Mouse (Mus musculus) CD8-positive naive resting alpha-beta T cell, adult 2 months (primary cell): ENCODE data around the gene Ezh1.

Experiments
- DNase-seq, 2 experiments: peaks; one replicate each; pipeline ENCODE4 v3.0.0; 2022; ENCODE audit warnings: low read depth in 2 of 2, low spot score in 2 of 2

Ezh1 gene

DNA sequence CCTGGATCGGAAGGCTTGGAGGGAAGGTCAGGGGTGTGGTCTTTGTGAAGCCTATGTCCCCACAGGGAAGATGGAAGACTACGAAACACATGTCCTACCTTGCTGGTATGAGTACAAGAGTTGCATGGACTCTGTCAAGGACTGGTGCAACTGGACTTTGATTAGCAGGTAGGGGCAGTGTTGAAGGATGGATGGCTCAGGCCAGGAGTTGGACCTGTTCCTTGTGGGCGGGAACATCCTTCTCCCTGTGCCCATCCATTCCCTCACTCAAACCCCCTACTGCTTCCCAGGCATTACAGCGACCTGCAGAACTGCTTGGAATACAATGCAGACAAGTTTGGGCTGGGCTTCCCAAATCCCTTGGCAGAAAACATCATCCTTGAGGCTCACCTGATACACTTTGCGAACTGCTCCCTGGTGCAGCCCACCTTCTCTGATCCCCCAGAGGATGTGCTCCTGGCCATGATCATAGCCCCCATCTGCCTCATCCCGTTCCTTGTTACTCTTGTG, 21.3 kb upstream of the Ezh1 start:
- no peak for DNase-seq

DNA sequence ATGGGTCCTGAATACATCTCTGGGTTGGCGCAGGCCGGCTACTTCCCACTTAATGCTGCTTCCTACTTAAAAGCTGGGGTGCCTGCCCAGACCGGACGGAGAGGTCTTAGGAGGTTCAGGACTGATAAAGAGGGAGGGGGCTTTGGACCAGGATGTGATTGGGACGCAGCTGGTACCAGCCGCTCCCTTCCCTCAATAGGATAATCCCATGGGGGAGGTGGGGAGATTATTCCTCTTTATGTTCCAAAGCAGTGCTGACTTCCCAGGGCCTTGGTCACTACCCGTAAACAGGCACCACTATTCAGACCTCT, 20.4 kb upstream of the Ezh1 start:
- DNase-seq: no peak

- DNase-seq: peak; percentile 19 to 28
These were observed 19.8 kb upstream of the Ezh1 start, which contains the start of gene Ramp2 for GRCm38 (mm10) chr11:101245855-101246701. Gene Ramp2 (plus strand): TSS chr11:101246028.

DNA sequence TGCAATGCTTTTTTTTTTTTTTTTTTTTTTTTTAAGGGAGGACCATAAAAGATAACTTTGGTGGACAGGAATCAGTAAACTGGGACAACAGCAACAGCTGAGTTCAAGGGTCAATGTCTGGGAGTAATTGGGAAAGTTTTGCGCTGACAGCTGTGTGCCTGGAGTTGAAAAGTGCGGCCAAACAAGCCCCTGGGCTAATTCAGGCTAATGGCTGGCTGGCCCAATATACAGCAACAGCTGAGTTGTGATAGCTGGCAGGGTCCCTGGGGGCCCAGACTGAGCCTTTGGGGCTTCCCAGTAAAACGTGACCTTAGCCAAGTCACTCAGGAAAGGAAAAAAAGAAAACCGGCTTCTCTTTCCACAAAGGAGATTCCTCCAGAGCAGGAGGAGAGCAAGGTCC, 18.8 kb upstream of the Ezh1 start:
- DNase-seq: no peak

GRCm38 (mm10) chr11:101238071-101238647, 11.9 kb upstream of the Ezh1 start:
- no peak for DNase-seq

DNA sequence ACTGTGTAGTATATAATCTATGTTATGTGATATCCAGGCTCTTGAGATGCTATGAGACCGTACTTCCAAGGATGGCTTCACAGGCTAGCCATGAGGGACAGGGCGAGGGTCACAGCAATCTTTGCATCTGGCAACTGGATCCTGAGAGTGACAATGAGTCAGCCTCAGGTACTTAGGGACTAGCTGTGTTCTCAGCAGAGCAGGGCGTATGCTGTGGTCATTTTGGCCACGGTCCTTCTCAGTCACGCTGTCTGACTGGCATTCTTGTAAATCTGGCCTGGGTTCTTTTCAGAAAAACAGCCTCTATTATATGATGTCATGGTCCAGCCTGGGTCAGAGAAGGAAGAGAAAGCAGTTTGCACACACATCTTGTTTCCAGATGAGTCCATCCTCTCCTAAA, 10.5 kb upstream of the Ezh1 start:
- DNase-seq: no peak

- no peak for DNase-seq
These were observed 9.2 kb upstream of the Ezh1 start for GRCm38 (mm10) chr11:101235429-101235828.

DNA sequence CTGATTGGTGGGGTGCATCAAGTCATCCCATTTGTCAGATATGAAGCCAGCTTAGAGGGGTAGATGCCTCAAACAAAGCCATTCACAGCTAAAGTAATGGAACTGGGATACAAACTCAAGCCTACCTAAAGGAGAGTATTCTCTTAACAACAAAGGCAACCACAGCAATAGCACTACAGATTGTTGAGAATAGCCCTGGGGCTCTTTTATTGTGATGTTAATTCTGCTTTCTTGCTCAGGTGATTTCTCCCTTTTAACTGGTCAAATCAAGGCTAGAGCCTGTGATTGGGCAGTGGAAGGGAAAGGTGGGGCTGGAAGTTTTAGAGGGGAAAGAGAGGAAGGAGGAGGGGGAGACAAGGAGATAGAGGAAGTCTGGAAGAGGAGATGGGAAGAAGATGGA, 7.9 kb upstream of the Ezh1 start:
- DNase-seq: no peak

DNA sequence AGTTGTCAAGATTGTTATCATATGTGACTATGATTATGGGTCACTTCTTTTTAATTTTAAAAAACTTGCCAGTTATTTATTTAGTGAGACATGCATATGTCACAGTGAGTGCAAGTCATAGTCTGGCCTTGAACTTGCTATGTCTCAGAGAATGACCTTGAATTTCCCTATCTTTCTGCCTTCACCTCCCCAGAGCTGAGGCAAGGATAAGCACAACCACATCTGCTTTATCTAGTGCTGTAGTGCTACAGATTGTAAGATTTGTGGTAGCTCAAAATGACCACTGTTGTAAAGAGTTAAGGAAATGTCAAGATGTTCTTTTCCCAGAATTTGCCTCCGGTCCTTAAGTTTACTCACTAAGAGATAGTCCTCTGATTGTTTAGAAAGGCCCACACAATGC, 7.0 kb upstream of the Ezh1 start:
- DNase-seq: no peak

- no peak for DNase-seq
These were observed 6.0 kb upstream of the Ezh1 start for GRCm38 (mm10) chr11:101232010-101232839.

GRCm38 (mm10) chr11:101230991-101231871, 5.0 kb upstream of the Ezh1 start:
- no peak for DNase-seq

GRCm38 (mm10) chr11:101230526-101230925, 4.3 kb upstream of the Ezh1 start:
- DNase-seq: no peak

DNA sequence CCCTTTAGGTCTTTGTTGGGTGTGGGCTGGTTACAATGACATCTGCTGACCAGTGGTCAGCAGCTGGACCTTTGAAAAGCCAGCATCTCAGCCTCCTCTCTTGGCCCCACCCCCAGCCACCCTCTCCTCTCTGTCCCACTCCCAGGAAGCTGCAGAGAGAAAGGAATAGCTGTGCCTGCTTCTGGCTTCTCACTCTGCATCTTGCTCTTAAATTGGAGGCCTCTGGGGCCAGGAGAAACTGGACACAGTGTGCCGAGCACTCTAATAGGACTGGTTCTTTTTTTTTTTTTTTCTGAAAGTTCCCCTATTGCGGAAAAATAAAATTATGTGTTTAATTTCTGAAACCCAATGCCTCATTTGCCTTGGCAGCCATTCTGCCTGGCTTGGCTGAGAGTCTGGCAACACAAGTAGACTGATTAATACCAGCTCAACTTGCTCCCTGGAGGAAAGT, 3.8 kb upstream of the Ezh1 start:
- no peak for DNase-seq

DNA sequence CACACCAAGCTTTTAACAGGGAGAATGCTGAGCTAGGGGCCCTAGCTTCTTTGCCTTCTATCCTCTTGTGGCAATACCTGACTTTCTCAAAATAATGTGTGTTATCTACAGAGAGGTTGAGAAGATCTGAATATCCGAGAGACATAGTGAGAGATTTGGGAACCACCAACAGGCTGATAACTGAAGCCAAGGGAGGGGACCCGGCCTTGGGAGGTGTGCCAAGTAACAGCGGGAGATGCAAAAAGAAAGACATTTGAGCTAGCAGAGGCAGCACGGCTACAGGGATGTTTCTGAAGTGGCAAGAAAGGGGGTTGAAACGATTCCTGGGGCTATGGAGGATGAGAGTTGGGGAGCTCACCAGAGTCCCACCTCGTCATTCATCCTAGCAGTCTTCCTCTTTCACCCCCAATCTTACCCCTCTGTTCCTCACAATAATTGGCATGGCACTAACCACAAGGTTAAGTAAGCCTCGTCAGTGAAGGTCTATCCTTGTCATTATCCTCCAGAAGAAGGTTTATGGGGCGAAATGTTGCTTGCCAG, 3.2 kb upstream of the Ezh1 start:
- no peak for DNase-seq

- no peak for DNase-seq
These were observed 765 bp downstream of the Ezh1 start for GRCm38 (mm10) chr11:101225331-101226064.

DNA sequence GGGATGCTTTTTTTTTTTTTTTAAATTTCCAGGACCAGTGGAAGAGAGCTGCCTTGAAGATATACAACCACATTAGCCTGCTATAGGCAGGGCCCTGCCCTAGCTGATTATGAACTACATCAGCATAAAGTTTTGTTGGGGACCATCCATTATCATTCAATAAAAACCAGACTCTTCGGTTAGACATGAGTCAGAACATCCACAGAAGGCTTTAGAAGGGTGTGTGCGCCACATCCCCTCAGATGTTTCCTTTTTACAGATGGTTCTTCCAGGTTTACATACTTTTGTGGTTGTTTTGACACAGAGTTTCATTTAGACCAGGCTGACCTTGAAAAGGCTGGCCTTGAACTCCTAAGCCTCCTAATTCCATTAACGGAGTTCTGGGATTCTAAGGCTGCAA, 1.9 kb downstream of the Ezh1 start:
- DNase-seq: no peak

- no peak for DNase-seq
These were observed 4.8 kb downstream of the Ezh1 start for GRCm38 (mm10) chr11:101221306-101221986.

GRCm38 (mm10) chr11:101220853-101221252, 5.4 kb downstream of the Ezh1 start:
- DNase-seq: no peak

GRCm38 (mm10) chr11:101218436-101219055, 7.7 kb downstream of the Ezh1 start:
- peak; percentile 2 to 41 for DNase-seq
